Mouse (Mus musculus): ENCODE measurements around the gene Ddb2. TPM values are rescaled to one million over a fixed set of nuclear protein-coding genes. Genes with fewer than 3 reads are reported as not detected.
"Not testable (repeated sequence)": the region's sequence is repeated elsewhere in the genome, so short reads cannot be mapped to it uniquely, and the experiment has no call there.

Ddb2 gene
- polyA plus RNA-seq, 1 experiment from 2014 or later: 8.4 TPM

- H3K4me3 ChIP-seq: no peak overlapping the region
- no peak overlapping the region for H3K4me2 ChIP-seq
- ATAC-seq: no peak
These were observed 15.7 kb upstream of the Ddb2 start for GRCm38 (mm10) chr2:91252512-91252911.

DNA sequence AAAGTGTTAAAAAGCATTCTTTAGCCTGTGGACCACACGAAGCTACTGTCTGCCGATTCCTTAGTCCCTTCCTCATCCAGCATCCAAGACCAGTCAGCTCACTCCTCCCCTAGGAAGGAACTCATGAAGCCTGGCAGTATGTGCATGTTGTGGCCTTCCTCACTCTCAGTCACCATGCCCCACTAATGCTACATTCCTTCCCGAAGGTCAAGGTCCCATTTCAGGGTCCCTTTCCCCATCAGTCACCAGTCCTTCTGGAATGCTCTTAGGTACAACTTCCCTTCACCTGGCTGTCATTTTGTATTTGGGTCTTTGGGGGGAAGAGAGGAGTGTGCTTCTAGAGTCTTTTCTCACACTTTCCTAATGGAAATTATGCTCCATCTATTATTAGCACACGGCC lies 15.2 kb upstream of the Ddb2 start:
- Histone ChIP-seq H3K9ac (no peak overlapping the region), H3K36me3 (no peaks in the 10 kb centered on the region), H3K4me1 (peaks cover 17% of the 10 kb centered on the region), H3K9me3 (replicated peaks) (no peaks in the 10 kb centered on the region), H3K4me2 (no peak overlapping the region), H3K27me3 (replicated peaks) (peaks cover 52% of the 10 kb centered on the region), H3K27ac (no peak overlapping the region), H3K4me3 (no peak overlapping the region)
- 53% methylated on average over 4 of the region's 4 CpGs for WGBS (ENCODE audit: insufficient replicate concordance)
- no peak for ATAC-seq

More at GRCm38 (mm10) chr2:91252512-91252911, 15.7 kb upstream of the Ddb2 start:
- H3K27ac ChIP-seq: no peak overlapping the region
- H3K36me3 ChIP-seq: no peaks in the 10 kb centered on the region
- H3K9ac ChIP-seq: no peak overlapping the region
- H3K27me3 ChIP-seq (replicated peaks): peaks cover 57% of the 10 kb centered on the region
- no peaks in the 10 kb centered on the region for H3K9me3 ChIP-seq (replicated peaks)
- 49% methylated on average over 4 of the region's 4 CpGs for WGBS (ENCODE audit: insufficient replicate concordance)
- H3K4me1 ChIP-seq: peaks cover 22% of the 10 kb centered on the region

DNA sequence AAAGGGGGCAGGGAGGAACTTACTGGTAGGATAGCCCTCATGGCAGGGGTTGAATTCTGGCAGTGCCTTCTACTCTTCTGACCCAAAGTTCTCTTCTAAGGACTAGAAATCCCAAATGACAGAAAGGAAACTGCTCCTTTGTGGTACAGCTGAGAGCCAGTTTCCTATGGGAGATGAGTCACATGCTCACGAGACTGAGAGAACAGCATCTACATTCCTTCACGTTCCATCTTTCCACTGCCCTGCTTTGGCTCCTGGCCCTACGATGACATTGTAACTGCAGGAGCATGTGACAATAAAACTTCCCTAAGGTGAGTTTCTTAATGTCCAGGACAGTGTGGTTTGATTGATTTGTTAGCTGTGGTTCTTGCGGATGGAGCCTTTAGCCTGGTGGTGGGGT lies 11.6 kb upstream of the Ddb2 start:
- 82% methylated on average over 4 of the region's 4 CpGs for WGBS (ENCODE audit: insufficient replicate concordance)
- H3K36me3 ChIP-seq: no peaks in the 10 kb centered on the region
- H3K27me3 ChIP-seq (replicated peaks): peaks cover 16% of the 10 kb centered on the region
- peaks cover 25% of the 10 kb centered on the region for H3K4me1 ChIP-seq
- H3K9ac ChIP-seq: no peak overlapping the region
- H3K4me3 ChIP-seq: no peak overlapping the region
- H3K9me3 ChIP-seq (replicated peaks): no peaks in the 10 kb centered on the region
- H3K27ac ChIP-seq: no peak overlapping the region
- no peak for ATAC-seq
- no peak overlapping the region for H3K4me2 ChIP-seq

- Histone ChIP-seq H3K27me3 (replicated peaks) (no peaks in the 10 kb centered on the region), H3K4me3 (no peak overlapping the region), H3K4me1 (peaks cover 39% of the 10 kb centered on the region), H3K9ac (0 out of 2 replicates have a peak overlapping the region, but pooled peaks have one; percentile 17), H3K4me2 (peak overlapping the region; percentile 6; the same call in 1 of the 2 replicates), H3K27ac (peak overlapping the region; percentile 63; the same call in 1 of the 2 replicates), H3K9me3 (replicated peaks) (no peaks in the 10 kb centered on the region), H3K36me3 (no peaks in the 10 kb centered on the region)
- 25% methylated on average over 5 of the region's 5 CpGs for WGBS (ENCODE audit: insufficient replicate concordance)
- ATAC-seq: peak; percentile 94
These were observed 7.9 kb upstream of the Ddb2 start for GRCm38 (mm10) chr2:91244557-91245228.

- Histone ChIP-seq H3K36me3 (no peaks in the 10 kb centered on the region), H3K27ac (peak overlapping the region; percentile 25; the same call in 1 of the 2 replicates), H3K4me2 (no peak overlapping the region), H3K27me3 (replicated peaks) (no peaks in the 10 kb centered on the region), H3K9me3 (replicated peaks) (no peaks in the 10 kb centered on the region), H3K9ac (no peak overlapping the region; the same call in 1 of the 2 replicates), H3K4me3 (no peak overlapping the region), H3K4me1 (peaks cover 41% of the 10 kb centered on the region)
- 65% methylated on average over 3 of the region's 3 CpGs for WGBS (ENCODE audit: insufficient replicate concordance)
- no peak for ATAC-seq
These were observed 6.6 kb upstream of the Ddb2 start for GRCm38 (mm10) chr2:91243416-91243815.

DNA sequence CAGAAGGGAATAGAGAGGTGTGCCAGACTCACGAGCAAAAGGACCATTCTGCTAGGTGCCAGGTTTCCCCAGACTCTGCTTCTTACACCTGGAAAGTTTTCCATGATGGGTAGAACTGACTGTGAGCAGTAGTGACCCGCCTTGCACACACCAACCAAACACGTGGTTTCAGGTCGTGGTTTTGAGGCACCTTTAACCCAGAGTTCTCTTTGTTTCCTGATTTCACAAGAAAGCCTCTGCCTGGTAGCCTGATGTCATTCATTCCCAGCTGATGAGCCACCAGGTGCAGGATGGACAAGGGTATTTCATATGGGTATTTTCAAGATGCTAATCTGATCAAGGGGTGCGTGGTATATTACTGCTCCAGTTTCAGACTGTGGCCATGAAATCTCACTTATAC lies 5.8 kb upstream of the Ddb2 start:
- H3K4me3 ChIP-seq: no peak overlapping the region
- H3K27ac ChIP-seq: 0 out of 2 replicates have a peak overlapping the region, but pooled peaks have one; percentile 6
- no peaks in the 10 kb centered on the region for H3K27me3 ChIP-seq (replicated peaks)
- WGBS (ENCODE audit: insufficient replicate concordance): 33% methylated on average over 5 of the region's 5 CpGs
- H3K4me2 ChIP-seq: no peak overlapping the region
- H3K36me3 ChIP-seq: no peaks in the 10 kb centered on the region
- peaks cover 48% of the 10 kb centered on the region for H3K4me1 ChIP-seq
- ATAC-seq: no peak
- no peaks in the 10 kb centered on the region for H3K9me3 ChIP-seq (replicated peaks)
- H3K9ac ChIP-seq: no peak overlapping the region

GRCm38 (mm10) chr2:91237511-91238080 lies 814 bp upstream of the Ddb2 start:
- Histone ChIP-seq H3K4me3 (peak overlapping the region; percentile 76), H3K9ac (peak overlapping the region; percentile 82), H3K27ac (peak overlapping the region; percentile 96), H3K4me2 (peak overlapping the region; percentile 99), H3K4me1 (peaks cover 29% of the 10 kb centered on the region)
- WGBS (ENCODE audit: insufficient replicate concordance): 13% methylated on average over 4 of the region's 4 CpGs
- not testable (repeated sequence) for H3K27me3 ChIP-seq (replicated peaks); H3K9me3 ChIP-seq (replicated peaks); H3K36me3 ChIP-seq
- peak; percentile 31 for ATAC-seq

- no peak for ATAC-seq
- Histone ChIP-seq H3K9me3 (replicated peaks) (no peaks in the 10 kb centered on the region), H3K36me3 (peaks cover 6% of the 10 kb centered on the region), H3K9ac (no peak overlapping the region), H3K4me3 (no peak overlapping the region), H3K4me1 (no peaks in the 10 kb centered on the region), H3K4me2 (no peak overlapping the region), H3K27ac (no peak overlapping the region), H3K27me3 (replicated peaks) (no peaks in the 10 kb centered on the region)
- 76% methylated on average over 2 of the region's 2 CpGs for WGBS (ENCODE audit: insufficient replicate concordance)
These were observed 7.0 kb downstream of the Ddb2 start for GRCm38 (mm10) chr2:91229735-91230134.

- no peak overlapping the region for H3K4me3 ChIP-seq
- H3K27ac ChIP-seq: no peak overlapping the region
- no peak for ATAC-seq
- no peaks in the 10 kb centered on the region for H3K36me3 ChIP-seq
- H3K27me3 ChIP-seq (replicated peaks): no peaks in the 10 kb centered on the region
- H3K9ac ChIP-seq: no peak overlapping the region
- H3K4me2 ChIP-seq: no peak overlapping the region
- no peaks in the 10 kb centered on the region for H3K9me3 ChIP-seq (replicated peaks)
- H3K4me1 ChIP-seq: no peaks in the 10 kb centered on the region
- WGBS (ENCODE audit: insufficient replicate concordance): 79% methylated on average over 2 of the region's 2 CpGs
These were observed 13.2 kb downstream of the Ddb2 start for GRCm38 (mm10) chr2:91223614-91224013.

DNA sequence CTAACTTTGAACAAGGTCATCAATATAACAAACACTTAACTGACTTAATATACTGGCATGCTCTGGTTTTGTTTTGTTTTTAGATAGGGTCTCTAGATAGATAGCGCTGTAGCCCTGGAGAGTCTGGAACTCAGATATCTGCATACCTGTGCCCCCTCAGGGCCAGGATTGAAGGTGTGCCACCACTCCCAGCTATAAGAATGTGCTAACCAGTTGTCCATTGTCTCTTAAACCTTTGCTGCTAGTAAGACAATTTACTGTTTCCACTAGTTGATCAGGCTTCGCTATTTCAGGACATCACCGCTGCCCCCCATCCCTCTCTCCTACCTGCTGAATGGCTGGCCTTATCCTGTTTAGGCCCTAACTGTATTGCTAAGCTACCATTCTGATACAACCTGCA lies 16.3 kb downstream of the Ddb2 start:
- Histone ChIP-seq H3K27me3 (replicated peaks) (no peaks in the 10 kb centered on the region), H3K4me1 (no peaks in the 10 kb centered on the region), H3K9ac (no peak overlapping the region), H3K9me3 (replicated peaks) (no peaks in the 10 kb centered on the region), H3K27ac (no peak overlapping the region), H3K4me2 (no peak overlapping the region), H3K36me3 (peaks cover 10% of the 10 kb centered on the region), H3K4me3 (no peak overlapping the region)
- no peak for ATAC-seq
- 87% methylated on average over 3 of the region's 3 CpGs for WGBS (ENCODE audit: insufficient replicate concordance)

DNA sequence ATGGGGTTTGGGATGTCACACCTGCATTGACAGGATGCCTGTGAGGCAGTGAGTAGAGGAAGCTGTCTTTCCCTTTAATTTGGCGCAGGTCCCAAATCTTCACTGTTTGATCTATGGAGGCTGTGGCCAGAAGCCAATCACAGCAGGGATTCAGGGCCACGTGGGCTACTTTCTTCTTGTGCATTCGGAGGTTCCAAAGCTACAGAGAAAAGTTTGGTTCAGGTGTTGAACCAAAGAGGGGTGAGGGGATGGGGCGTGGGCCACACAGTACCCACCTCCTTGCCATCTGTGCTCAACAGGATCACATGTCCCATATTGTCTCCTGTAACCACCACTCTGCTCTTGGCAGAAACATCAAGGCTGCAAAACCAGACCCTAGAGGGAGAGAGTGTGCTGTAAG lies 19.8 kb downstream of the Ddb2 start:
- ATAC-seq: no peak
- no peak overlapping the region for H3K4me2 ChIP-seq
- H3K4me3 ChIP-seq: no peak overlapping the region
- H3K9me3 ChIP-seq (replicated peaks): no peaks in the 10 kb centered on the region
- no peaks in the 10 kb centered on the region for H3K27me3 ChIP-seq (replicated peaks)
- H3K27ac ChIP-seq: no peak overlapping the region
- peaks cover 28% of the 10 kb centered on the region for H3K36me3 ChIP-seq
- WGBS (ENCODE audit: insufficient replicate concordance): 59% methylated on average over 4 of the region's 4 CpGs
- no peak overlapping the region for H3K9ac ChIP-seq
- H3K4me1 ChIP-seq: no peaks in the 10 kb centered on the region

DNA sequence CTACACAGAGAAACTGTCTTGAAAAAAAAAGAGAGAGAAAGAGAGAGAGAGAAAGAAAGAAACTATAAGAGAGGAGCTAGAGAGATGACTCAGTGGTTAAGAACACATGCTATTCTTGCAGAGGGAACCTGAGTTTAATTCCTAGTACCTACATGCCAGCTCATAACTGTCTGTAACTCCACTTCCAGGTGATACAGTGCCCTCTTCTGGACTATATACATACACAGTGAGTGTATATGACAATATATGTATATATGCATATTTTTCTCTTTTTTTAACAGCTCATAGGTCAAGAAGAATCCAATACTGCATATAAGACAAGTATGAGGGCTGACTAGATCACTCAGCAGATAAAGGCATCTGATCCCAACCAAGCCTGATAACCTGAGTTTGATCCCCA lies 23.5 kb downstream of the Ddb2 start:
- H3K27me3 ChIP-seq (replicated peaks): no peaks in the 10 kb centered on the region
- H3K4me3 ChIP-seq: no peak overlapping the region
- no peak overlapping the region for H3K9ac ChIP-seq
- H3K27ac ChIP-seq: no peak overlapping the region
- no peaks in the 10 kb centered on the region for H3K9me3 ChIP-seq (replicated peaks)
- peaks cover 63% of the 10 kb centered on the region for H3K36me3 ChIP-seq
- H3K4me1 ChIP-seq: no peaks in the 10 kb centered on the region
- no peak for ATAC-seq
- H3K4me2 ChIP-seq: no peak overlapping the region

Measured in liver, embryonic 12.5 days (tissue).